Comparison of ENCODE assay signal across 7 mouse cellular contexts in genomic region chr9:99575677-99576480, GRCm38 (mm10). TPM values are rescaled to one million over a fixed set of nuclear protein-coding genes. Genes with fewer than 3 reads are reported as not detected.
DNase-seq lines count a peak whose midpoint lies in the region; ATAC-seq lines count a peak whose summit lies in the region.

Gene Dbr1 (plus strand): TSS chr9:99575799.

- H3K4me2 ChIP-seq in limb, embryonic 11.5 days (ENCODE audit: low read depth, severe bottlenecking), result peak within 1 kb of the TSS; percentile 56
- H3K4me2 ChIP-seq in midbrain, embryonic 14.5 days (ENCODE audit: low read length), result peak within 1 kb of the TSS; percentile 86

- under 1% methylated on average over 57 of the region's 57 CpGs for WGBS in embryonic facial prominence, embryonic 10.5 days
- WGBS in limb, embryonic 11.5 days, result under 1% methylated on average over 49 of the region's 57 CpGs
- under 1% methylated on average over 57 of the region's 57 CpGs for WGBS in midbrain, embryonic 14.5 days

- H3K9me3 ChIP-seq in embryonic facial prominence, embryonic 10.5 days, result no peaks in the 10 kb centered on the region
- no peaks in the 10 kb centered on the region for H3K9me3 ChIP-seq in limb, embryonic 11.5 days (ENCODE audit: control insufficient read depth, low read length)
- H3K9me3 ChIP-seq in midbrain, embryonic 14.5 days (ENCODE audit: control insufficient read depth, low read length), result no peaks in the 10 kb centered on the region

- H3K4me1 ChIP-seq in embryonic facial prominence, embryonic 10.5 days, result peaks cover 10% of the 10 kb centered on the region
- 0 out of 2 replicates have a peak, but pooled peaks cover 2% of the 10 kb centered on the region for H3K4me1 ChIP-seq in limb, embryonic 11.5 days (ENCODE audit: control insufficient read depth, insufficient read depth, low read length)
- H3K4me1 ChIP-seq in midbrain, embryonic 14.5 days (ENCODE audit: control insufficient read depth, insufficient read depth, low read length), result peaks cover 10% of the 10 kb centered on the region

- H3K4me3 ChIP-seq in embryonic facial prominence, embryonic 10.5 days, result peak within 1 kb of the TSS; percentile 94
- H3K4me3 ChIP-seq in limb, embryonic 11.5 days (ENCODE audit: low read depth, low read length), result peak within 1 kb of the TSS; percentile 91
- peak within 1 kb of the TSS; percentile 96 for H3K4me3 ChIP-seq in midbrain, embryonic 14.5 days (replicated peaks; ENCODE audit: low read depth, low read length)

- ATAC-seq in limb, embryonic 11.5 days (ENCODE audit: insufficient number of reproducible peaks, low FRiP score, low TSS enrichment, low read depth), result peak; percentile 93
- ATAC-seq in midbrain, embryonic 14.5 days (ENCODE audit: low FRiP score, low TSS enrichment), result peak; percentile 90

- peaks cover 5% of the 10 kb centered on the region; the same call in 1 of the 2 replicates for H3K27me3 ChIP-seq in embryonic facial prominence, embryonic 10.5 days (replicated peaks; ENCODE audit: low read depth, poor library complexity, severe bottlenecking)
- H3K27me3 ChIP-seq in limb, embryonic 11.5 days (ENCODE audit: control insufficient read depth, insufficient read depth, low read length), result no peaks in the 10 kb centered on the region
- H3K27me3 ChIP-seq in midbrain, embryonic 14.5 days (ENCODE audit: control insufficient read depth, insufficient read depth, low read length), result no peaks in the 10 kb centered on the region

- peak within 1 kb of the TSS; percentile 88 for H3K9ac ChIP-seq in limb, embryonic 11.5 days (ENCODE audit: low read length)
- H3K9ac ChIP-seq in midbrain, embryonic 14.5 days (replicated peaks; ENCODE audit: low read length), result peak within 1 kb of the TSS; percentile 90

- peak; percentile 95 for DNase-seq in adrenal gland, postnatal 10 days
- peak; percentile 92 for DNase-seq in embryonic facial prominence, embryonic 10.5 days (ENCODE audit: low spot score)
- DNase-seq in heart, adult 11 months, result peak; percentile 99
- peak; percentile 92 for DNase-seq in kidney, adult 18-20 months
- peak; percentile 95 for DNase-seq in limb, embryonic 11.5 days (ENCODE audit: low spot score)
- peak; percentile 97 for DNase-seq in midbrain, embryonic 14.5 days
- DNase-seq in spleen, adult 18-20 months, result peak; percentile 80 to 89

- H3K27ac ChIP-seq in embryonic facial prominence, embryonic 10.5 days (replicated peaks), result peak within 1 kb of the TSS; percentile 93
- H3K27ac ChIP-seq in limb, embryonic 11.5 days (replicated peaks; ENCODE audit: low read depth, low read length), result peak within 1 kb of the TSS; percentile 72
- peak within 1 kb of the TSS; percentile 84 for H3K27ac ChIP-seq in midbrain, embryonic 14.5 days (replicated peaks; ENCODE audit: low read depth, low read length)

- peaks cover 29% of the 10 kb centered on the region for H3K36me3 ChIP-seq in embryonic facial prominence, embryonic 10.5 days (replicated peaks)
- no peaks in the 10 kb centered on the region for H3K36me3 ChIP-seq in limb, embryonic 11.5 days (ENCODE audit: control insufficient read depth, insufficient read depth, low read length)
- no peaks in the 10 kb centered on the region; the same call in 1 of the 2 replicates for H3K36me3 ChIP-seq in midbrain, embryonic 14.5 days (ENCODE audit: control insufficient read depth, insufficient read depth, low read length)

RNA-seq across cellular contexts. Expression of gene Dbr1, which starts in this region (rescaled TPM):
- total RNA-seq in adrenal gland, postnatal 10 days (2021), result 10 to 100 TPM; 15.8 to 16.7 TPM
- polyA plus RNA-seq in embryonic facial prominence, embryonic 10.5 days (2016; fragmentation: Nextera tagmentation; extraction: Ambion mirVana), result 42.7 and 43.2 TPM in 2 replicates
- polyA plus RNA-seq in limb, embryonic 11.5 days (2014; fragmentation: Nextera tagmentation; extraction: Ambion mirVana), result 31.2 and 35.4 TPM in 2 replicates
- polyA plus RNA-seq in midbrain, embryonic 14.5 days (2014; fragmentation: Nextera tagmentation; extraction: Ambion mirVana), result 22.2 and 26.2 TPM in 2 replicates

Comparison
In these comparisons a context has a peak if more than half of its experiments do, and no peak if none do; other contexts are left out.
1. Peak in every context shown above with its lines: DNase-seq, ATAC-seq, H3K4me3 ChIP-seq and H3K27ac ChIP-seq.